Mouse (Mus musculus) gastrocnemius, postnatal 10 days (tissue): ENCODE measurements around the gene Rtp2. TPM values are rescaled to one million over a fixed set of nuclear protein-coding genes. Genes with fewer than 3 reads are reported as not detected.

ENCODE experiments used
- DNase-seq: peaks from one replicate; pipeline ENCODE4 v3.0.0; 2021; ENCODE audit warnings: mixed read lengths
- total RNA-seq, 2 experiments: library from RNA; stranded (reverse); gene quantifications; 2 replicates each; pipeline ENCODE4 v1.2.3; 2021

Rtp2 gene
- total RNA-seq, 2 experiments from 2014 or later: not detected

GRCm38 (mm10) chr16:23887910-23888579 lies 44.1 kb downstream of the Rtp2 start:
- no peak for DNase-seq

- DNase-seq: no peak
Measured at GRCm38 (mm10) chr16:23885098-23885497, 47.1 kb downstream of the Rtp2 start.

Other genes starting within 250 kb of the Rtp2 start
- gene Sst, start 41.4 kb downstream of the Rtp2 start, total RNA-seq: under 1 TPM in 1 of 2 experiments, not detected in 1; 0.38 TPM
- not detected for gene Gm37419, start 56.1 kb upstream of the Rtp2 start, total RNA-seq
- gene Bcl6, start 56.5 kb upstream of the Rtp2 start, total RNA-seq: 10 to 100 TPM; 24.1 to 31.2 TPM